Mouse (Mus musculus) megakaryocyte progenitor cell, adult 5-6 weeks (primary cell): ENCODE data around the gene Cotl1. TPM values are rescaled to one million over a fixed set of nuclear protein-coding genes. Genes with fewer than 3 reads are reported as not detected.

Source experiments
- ATAC-seq: replicated peaks from 2 replicates; pipeline ENCODE4 v1.8.0; 2016; ENCODE audit warnings: mild to moderate bottlenecking, moderate TSS enrichment, inconsistent platforms; ENCODE audit not compliant: poor library complexity
- total RNA-seq, 2 experiments: library from RNA; stranded (forward) in 1 of 2; stranded (reverse) in 1 of 2; fragments of 157-497, 149-512 nt in 1 of 2; fragments of 200-1000 nt in 1 of 2; gene quantifications; 2 replicates each; pipeline versions ENCODE4 v1.2.3 to v1.2.4; 2015 to 2017

Cotl1 gene
- total RNA-seq, 2 experiments from 2014 or later, result 88.7 to 127 TPM

GRCm38 (mm10) chr8:119838983-119839340 lies 1.4 kb downstream of the Cotl1 start:
- no peak for ATAC-seq

- ATAC-seq, result peak; percentile 23
These were observed 2.0 kb downstream of the Cotl1 start for GRCm38 (mm10) chr8:119838100-119838982.

- ATAC-seq, result peak; percentile 26
These were observed 2.7 kb downstream of the Cotl1 start for GRCm38 (mm10) chr8:119837553-119838071.

DNA sequence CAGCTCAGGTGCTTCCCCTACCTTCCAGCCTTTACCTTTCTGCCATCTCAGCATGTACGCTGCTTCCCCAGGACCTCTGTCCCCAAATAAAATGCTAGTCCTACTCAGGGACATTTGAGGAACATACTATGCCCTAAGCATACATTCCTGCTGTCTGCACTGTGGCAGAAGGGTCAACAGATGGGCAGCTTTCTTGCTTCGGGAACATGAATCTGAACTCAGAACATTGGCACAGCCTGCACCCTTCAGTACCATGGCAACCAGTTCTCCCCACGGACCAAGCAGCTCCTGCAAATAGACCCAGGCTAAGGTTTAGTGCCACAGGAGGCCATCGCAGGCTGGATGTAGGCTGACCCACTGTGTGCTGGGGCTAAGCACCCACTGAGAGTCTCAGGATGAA lies 3.5 kb downstream of the Cotl1 start:
- no peak for ATAC-seq

DNA sequence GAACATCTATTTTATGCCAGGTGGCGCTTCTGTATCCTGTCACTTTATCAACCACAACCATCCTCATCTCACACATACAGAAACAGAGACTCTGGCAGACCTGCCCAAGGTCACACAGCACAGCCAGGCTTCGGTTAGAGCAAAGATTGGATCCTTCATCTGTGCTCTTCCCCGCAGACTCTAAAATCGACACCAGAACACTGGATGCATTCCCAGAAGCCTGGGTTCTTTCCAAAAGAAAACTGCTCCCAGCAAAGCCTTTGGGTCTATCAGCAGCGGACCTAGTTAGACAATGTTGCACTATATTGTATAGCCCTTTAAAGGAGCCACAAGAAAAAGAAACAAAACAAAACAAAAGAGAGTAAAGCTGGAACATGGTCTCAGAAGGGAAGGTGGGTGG lies 5.1 kb downstream of the Cotl1 start:
- ATAC-seq, result no peak

- no peak for ATAC-seq
These were observed 5.7 kb downstream of the Cotl1 start for GRCm38 (mm10) chr8:119834676-119835075.

GRCm38 (mm10) chr8:119832931-119833330 lies 7.4 kb downstream of the Cotl1 start:
- no peak for ATAC-seq

DNA sequence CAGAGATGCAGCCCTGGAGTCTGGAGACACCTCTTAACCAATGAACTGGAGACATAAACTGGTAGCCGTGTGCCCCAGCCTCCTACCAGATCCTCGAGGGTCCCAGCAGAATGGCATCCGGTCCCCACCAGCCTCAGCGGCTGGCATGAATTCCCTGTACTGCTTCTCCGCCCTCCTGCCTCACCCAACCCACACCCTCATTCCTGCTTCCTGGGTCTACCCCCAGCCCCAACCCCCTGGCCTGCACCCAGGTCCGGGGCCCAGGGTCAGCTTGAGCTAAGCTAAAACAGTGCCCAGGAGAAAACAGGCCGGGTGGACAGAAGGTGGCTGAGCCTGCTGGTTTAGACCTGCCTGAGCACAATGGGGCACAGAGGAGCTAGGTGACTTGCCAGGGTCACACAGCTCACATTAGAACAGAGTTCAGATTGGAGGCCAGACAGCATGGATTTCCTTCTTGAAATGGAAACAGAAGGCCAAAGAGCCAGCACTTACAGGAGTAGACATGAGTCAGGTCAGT lies 8.2 kb downstream of the Cotl1 start:
- no peak for ATAC-seq

- no peak for ATAC-seq
These were observed 8.9 kb downstream of the Cotl1 start for GRCm38 (mm10) chr8:119831336-119831995.

GRCm38 (mm10) chr8:119830589-119830988 lies 9.8 kb downstream of the Cotl1 start:
- ATAC-seq, result 0 out of 2 replicates have a peak, but pooled peaks have one; percentile 10

DNA sequence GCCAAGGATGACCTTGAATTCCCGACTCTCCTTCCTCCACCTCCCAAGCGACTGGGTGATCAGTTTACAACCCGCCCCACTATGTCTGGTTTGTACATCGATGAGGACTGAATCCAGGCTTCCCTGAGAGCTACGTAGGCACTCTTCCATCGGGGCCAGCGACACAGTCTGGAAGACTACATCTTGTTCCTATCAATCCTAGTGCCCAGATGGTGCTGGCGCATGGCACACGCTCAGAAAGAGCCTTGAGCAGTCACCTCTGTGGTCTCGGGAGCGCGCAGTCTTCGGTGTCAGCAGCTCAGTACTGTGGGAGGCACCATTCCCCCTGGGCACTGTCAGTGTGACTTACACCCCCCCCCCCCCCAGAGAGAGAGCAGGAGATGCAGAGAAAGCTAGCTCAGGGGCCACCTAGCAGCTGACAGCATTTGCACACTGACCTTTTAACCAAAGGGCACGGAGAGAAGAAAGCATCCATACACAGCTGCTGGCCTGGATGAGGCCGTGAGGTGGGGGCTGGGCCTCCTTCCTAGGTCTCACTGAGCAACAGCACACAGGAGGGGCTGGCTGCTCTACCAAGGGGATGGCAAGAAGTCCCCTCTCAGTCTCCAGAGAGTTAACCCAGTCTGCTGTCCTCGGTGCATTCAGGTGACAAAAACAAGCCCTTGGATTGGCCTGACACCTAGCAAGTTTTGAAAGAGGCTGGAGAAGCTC lies 10.3 kb downstream of the Cotl1 start:
- no peak for ATAC-seq

GRCm38 (mm10) chr8:119829420-119829819 lies 10.9 kb downstream of the Cotl1 start:
- no peak for ATAC-seq

DNA sequence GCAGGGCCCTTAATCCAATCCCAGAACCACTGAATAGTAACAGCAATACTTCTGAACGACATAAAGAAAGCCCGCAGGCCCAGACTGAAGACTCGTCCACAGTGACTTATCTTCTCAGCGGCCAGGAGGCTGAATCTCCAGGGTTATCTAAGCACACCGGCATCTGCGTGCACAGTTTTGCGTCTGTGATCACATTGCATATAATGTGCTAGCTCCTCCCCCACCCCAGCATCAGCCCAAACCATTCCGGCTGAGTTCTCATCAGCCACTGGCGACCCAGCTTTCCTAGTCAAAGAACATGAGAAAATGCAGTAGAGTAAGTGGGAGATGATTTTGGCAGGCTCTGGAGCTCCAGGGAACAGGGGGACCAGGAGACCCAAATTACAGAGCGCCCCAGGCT lies 11.3 kb downstream of the Cotl1 start:
- ATAC-seq, result peak; percentile 38

DNA sequence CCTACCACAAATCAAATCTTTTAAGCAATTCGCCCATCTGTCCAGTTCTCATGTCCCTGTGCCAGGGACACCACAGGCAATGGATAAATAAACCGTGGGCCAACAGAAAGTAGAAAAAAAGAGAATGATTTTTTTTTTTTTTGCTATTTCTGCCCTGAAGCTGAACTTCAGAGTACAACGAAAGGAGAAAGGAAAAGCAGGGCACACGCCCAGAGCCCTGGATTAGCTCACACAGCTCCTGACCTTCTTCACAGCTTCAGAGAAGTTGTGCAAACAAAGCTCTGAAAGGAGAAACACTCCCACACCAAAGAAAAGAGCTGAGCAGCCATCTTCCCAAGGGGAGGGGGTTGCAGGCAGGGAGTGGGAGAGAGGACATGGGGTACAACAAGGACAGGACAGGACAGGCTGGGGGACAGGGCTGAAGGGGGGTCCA lies 12.6 kb downstream of the Cotl1 start:
- 0 out of 2 replicates have a peak, but pooled peaks have one; percentile 11 for ATAC-seq

DNA sequence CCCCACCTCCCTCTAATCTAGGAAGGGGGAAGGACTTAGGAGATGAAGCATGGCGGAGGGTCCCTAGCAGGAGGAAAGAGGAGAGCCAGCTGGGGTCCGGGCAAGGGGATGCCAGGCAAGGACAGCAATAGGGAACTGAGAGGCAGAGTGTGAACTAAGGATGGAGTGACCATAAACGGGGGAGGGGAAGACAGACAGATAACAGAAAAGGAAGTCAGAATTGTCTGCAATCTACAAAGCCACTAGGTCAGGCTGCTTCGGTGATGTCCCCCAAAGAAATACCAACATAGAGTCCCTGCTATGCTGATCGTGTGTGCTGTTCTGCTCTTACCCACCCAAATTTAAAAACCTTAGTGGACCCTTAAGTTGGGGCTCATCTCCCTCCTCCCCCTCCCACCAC lies 13.4 kb downstream of the Cotl1 start:
- ATAC-seq, result peak; percentile 10; the same call in 1 of the 2 replicates

- peak; percentile 56 for ATAC-seq
These were observed 14.2 kb downstream of the Cotl1 start for GRCm38 (mm10) chr8:119825950-119826730.

DNA sequence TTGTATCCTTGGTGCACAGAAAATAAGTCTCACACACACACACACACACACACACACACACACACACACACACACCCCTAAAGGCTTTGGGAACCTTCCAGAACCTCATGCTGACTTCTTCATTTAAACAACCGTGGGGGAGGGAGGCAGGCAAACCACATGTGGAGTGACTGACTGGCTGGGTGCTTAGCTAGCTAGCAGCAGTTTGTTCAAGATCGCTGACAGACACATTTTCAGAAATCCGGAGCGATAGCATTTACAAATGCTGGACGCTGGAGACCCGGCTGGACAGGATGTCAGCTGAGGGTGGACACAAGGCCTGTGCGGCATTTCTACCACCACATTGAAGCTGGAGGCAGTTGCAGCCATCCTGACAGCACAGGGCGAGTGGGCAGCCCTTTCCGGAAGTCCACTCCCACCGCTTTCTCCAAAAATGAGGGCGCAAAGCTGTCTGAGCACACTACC lies 15.5 kb downstream of the Cotl1 start:
- ATAC-seq, result peak; percentile 21

GRCm38 (mm10) chr8:119824100-119824499 lies 16.2 kb downstream of the Cotl1 start:
- ATAC-seq, result no peak

DNA sequence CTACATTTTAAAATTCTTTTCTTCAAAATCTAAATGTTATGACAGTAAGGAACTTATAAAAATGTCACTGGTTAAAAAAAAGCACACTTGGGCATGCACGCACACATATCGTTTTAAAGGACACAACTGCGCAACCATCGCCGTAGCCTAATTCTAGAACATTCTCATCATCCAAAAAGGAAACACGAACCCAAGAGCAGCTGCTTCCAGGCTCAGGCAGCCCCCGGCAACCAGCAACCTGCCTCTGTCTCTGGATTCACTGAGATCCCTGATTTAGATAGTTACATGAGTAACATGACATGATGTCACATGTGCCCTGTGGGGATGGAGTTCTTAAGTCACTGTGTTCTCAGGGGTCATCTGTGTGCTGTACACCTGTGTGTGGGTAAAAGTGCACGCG lies 17.1 kb downstream of the Cotl1 start:
- no peak for ATAC-seq

GRCm38 (mm10) chr8:119821691-119822090 lies 18.7 kb downstream of the Cotl1 start:
- ATAC-seq, result no peak
